Mouse (Mus musculus) testis, postnatal 10 days (tissue): ENCODE measurements around the gene Fcgrt.

ENCODE experiments used
- DNase-seq: peaks from one replicate; pipeline ENCODE4 v3.0.0; 2021; ENCODE audit warnings: low spot score

The Fcgrt gene

GRCm38 (mm10) chr7:45083300-45083890 is 20.3 kb downstream of the Fcgrt start:
- DNase-seq: no peak

GRCm38 (mm10) chr7:45082401-45083299 is 21.0 kb downstream of the Fcgrt start:
- DNase-seq: no peak

GRCm38 (mm10) chr7:45081016-45081415 is 22.6 kb downstream of the Fcgrt start:
- DNase-seq: no peak

- peak; percentile 96 for DNase-seq
Observed at GRCm38 (mm10) chr7:45079856-45080255, 23.8 kb downstream of the Fcgrt start.

- DNase-seq: peak; percentile 86
Observed at GRCm38 (mm10) chr7:45078513-45078912, 25.1 kb downstream of the Fcgrt start.

- DNase-seq: no peak
Observed at GRCm38 (mm10) chr7:45077829-45078228, 25.8 kb downstream of the Fcgrt start.

GRCm38 (mm10) chr7:45077322-45077721 is 26.3 kb downstream of the Fcgrt start:
- no peak for DNase-seq

GRCm38 (mm10) chr7:45076501-45076900 is 27.1 kb downstream of the Fcgrt start:
- DNase-seq: no peak

- DNase-seq: no peak
Observed at GRCm38 (mm10) chr7:45075405-45075804, 28.2 kb downstream of the Fcgrt start.

GRCm38 (mm10) chr7:45073949-45074348 is 29.7 kb downstream of the Fcgrt start:
- no peak for DNase-seq

- DNase-seq: no peak
Observed at GRCm38 (mm10) chr7:45073171-45073707, 30.4 kb downstream of the Fcgrt start.

- no peak for DNase-seq
Observed at GRCm38 (mm10) chr7:45072230-45072629, 31.4 kb downstream of the Fcgrt start.

- DNase-seq: no peak
Observed at GRCm38 (mm10) chr7:45069671-45070070, 34.0 kb downstream of the Fcgrt start.

GRCm38 (mm10) chr7:45068000-45068318 is 35.7 kb downstream of the Fcgrt start:
- DNase-seq: peak; percentile 72

GRCm38 (mm10) chr7:45067190-45067999 is 36.3 kb downstream of the Fcgrt start:
- no peak for DNase-seq

GRCm38 (mm10) chr7:45062239-45062835 is 41.3 kb downstream of the Fcgrt start, which contains the start of the genes Nosip and Prrg2:
Gene Nosip (plus strand): TSS chr7:45062429.
Gene Prrg2 (minus strand): TSS chr7:45062677.
- DNase-seq: peak; percentile 91

GRCm38 (mm10) chr7:45061532-45062075 is 42.0 kb downstream of the Fcgrt start:
- DNase-seq: peak; percentile 67

- DNase-seq: no peak
Observed at GRCm38 (mm10) chr7:45060632-45061122, 43.0 kb downstream of the Fcgrt start.

- DNase-seq: no peak
Observed at GRCm38 (mm10) chr7:45058607-45059571, 44.8 kb downstream of the Fcgrt start.

GRCm38 (mm10) chr7:45056972-45057348 is 46.7 kb downstream of the Fcgrt start:
- DNase-seq: no peak
